Mouse (Mus musculus): Measurements from ENCODE around the gene Mad2l1bp.

The Mad2l1bp gene

DNA sequence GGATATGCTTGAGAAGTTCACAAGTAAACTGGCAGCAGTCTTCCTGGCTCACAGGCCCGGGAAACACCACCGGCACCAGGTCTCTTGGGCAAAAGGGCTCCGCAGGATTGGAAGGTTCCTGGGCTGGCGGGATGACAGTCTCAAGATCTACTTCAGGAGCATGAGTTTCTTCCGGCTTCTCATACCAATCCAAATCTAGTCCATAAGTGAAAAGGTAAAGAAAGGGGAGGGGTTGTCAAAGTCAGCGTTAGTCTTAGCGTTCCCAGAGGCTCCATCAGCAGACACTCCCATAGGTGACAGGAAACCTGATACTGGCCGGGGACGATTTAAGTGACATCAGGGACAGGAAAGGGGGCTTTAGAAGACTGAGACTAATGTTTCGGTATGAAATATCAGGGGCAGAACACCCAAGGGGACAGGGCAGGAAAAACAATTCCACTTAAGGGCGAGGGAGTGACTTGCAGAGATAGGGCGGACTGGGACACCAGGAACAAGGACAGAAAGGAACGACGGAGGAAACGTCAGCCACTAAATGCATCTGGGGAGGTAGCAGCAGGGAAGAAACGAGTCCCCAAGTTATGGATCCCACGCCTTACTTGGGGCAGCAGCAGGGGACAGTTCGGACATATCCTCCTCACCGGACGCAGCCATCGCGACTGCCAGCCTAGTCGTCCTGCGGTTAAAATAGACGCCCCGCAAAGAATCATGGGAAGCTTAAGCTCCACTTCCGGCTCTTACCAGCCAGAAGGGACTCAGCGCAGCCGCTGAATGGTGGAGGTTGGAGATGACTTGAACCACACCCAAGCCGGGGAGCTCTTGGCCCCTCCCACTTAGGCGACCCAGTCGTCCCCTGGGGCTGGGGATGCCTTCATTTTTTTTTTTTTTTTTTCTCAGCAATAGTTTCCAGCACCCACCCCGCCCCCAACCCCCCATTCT lies at the start of gene Mad2l1bp:
Mad2l1bp (minus strand) TSS at position 707 of the 936 bp plus-strand sequence.
- DNase-seq, result peak; percentile 87 to 88

GRCm38 (mm10) chr17:46203078-46203477 lies 49.7 kb upstream of the Mad2l1bp start:
- DNase-seq, result no peak

GRCm38 (mm10) chr17:46202421-46203071 lies 49.2 kb upstream of the Mad2l1bp start, which contains the start of the genes Polh and Xpo5:
TSS of gene Polh (minus strand) at chr17:46202645.
TSS of gene Xpo5 (plus strand) at chr17:46202782.
- peak; percentile 95 for DNase-seq

- DNase-seq, result peak in 1 of 2 experiments; percentile 8
Measured at GRCm38 (mm10) chr17:46201151-46201550, 47.8 kb upstream of the Mad2l1bp start.

DNA sequence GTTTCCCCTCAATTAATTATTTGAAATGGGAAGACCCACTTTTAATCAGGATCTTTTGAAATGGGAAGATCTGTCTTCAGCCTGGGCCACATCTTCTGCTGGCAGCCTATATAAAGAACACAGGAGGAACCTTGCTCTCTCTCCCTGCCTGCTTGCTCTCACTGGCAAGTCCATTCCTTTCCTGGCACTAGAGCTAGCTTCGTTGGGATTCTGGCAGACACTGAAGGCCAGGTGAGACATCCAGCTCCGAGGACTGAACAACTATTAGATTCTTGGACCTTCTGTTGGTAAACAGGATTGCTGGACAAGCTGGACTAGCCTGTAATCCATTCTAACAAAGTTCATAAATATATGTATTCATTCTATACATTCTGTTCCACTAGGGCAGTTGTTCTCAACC lies 35.5 kb upstream of the Mad2l1bp start:
- peak in 1 of 2 experiments; percentile 42 for DNase-seq

DNA sequence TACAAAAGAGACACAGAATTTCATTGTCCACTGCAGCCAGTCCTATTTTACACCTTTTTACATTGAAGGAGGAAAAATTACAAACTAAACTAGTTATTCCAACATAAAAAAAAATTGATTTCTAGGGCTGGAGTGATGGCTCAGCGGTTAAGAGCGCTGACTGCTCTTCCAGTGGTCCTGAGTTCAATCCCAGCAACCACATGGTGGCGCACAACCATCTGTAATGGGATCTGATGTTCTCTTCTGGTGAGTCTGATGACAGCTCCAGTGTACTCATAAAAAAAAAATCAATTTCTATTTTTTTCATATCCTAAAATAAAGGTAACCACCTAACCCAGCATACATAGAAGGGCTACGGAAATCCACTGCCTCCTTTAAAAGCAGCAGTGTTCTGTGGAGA lies 28.9 kb upstream of the Mad2l1bp start:
- no peak for DNase-seq

DNA sequence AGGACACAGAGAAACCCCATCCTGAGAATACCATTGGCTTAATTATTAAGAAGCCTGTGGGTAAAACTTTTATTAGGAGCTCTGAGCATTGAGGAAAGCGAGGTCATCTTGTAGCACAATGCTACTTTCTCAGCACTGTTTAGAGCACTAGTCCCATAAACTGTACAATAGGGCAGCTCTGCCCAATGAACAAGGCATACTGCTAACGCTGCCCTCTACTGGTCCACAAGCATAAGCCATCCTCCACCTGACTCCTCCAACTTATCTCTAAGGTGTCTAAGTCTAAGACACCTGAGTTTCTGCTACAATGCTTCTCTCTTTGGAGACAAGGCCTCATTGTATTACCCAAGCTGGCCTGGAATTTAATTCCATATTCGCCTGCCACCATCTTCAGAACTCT lies 17.2 kb upstream of the Mad2l1bp start:
- DNase-seq, result peak; percentile 46 to 57

DNA sequence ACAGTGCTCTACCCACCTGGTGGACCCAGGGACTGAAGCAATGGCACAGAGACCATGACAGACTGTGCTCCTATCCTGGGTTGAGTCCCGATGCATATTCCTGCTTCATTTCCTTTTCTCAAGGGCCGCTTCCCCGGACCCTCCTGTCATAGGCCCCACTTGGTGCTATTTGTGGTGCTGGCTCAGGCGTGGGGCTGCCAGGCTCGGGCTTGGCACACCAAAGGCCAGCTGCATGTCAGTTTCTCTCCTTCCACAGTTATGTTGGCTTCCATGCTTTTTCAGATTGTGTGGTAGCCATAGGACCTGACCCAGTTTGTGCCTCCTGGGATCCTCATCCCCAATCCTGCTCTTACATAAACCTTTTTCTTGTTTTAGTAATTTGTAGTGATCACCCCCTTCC lies 15.4 kb upstream of the Mad2l1bp start:
- no peak for DNase-seq

DNA sequence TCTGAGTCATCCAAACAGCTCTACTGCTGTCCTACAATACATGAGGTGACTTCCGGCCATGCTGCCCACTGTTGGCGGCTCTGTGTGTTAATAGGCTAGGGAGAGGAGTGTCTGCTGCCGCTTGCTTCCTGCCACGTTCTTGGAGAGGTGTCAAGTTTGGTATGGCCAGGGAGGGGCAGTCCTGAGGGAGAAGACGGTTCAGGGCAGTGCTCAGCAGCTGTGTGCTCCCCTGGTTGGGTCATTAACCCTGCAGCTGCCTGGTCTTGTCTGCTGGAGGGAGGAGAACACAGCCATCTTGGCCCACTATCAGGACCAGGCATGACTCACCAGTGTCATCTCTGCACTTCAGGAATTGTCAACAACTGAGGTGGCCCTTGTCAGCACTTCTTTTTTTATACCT lies 15.0 kb upstream of the Mad2l1bp start:
- DNase-seq, result no peak

GRCm38 (mm10) chr17:46167014-46167413 lies 13.7 kb upstream of the Mad2l1bp start:
- DNase-seq, result peak in 1 of 2 experiments; percentile 57

DNA sequence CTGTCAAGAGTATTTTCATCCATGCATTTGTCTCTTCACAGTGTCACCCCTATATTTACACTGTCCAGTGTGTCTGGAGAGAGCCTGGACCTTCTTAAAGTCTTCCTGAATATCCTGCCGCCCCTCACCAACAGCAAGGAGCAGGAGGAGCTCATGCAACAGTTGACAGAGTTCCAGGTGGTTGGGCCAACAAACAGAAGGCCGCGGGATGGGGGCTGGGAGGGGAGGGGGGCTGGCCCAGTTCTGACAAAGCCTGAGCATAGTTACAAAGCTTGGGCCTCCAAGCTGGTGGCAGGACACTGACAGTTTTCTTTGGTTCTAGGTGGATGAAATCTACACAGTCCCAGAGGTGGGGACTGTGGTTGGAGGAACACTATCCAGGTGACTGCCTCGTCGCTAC lies 12.9 kb upstream of the Mad2l1bp start:
- DNase-seq, result peak; percentile 54 to 70

GRCm38 (mm10) chr17:46165460-46165859 lies 12.1 kb upstream of the Mad2l1bp start:
- DNase-seq, result no peak

DNA sequence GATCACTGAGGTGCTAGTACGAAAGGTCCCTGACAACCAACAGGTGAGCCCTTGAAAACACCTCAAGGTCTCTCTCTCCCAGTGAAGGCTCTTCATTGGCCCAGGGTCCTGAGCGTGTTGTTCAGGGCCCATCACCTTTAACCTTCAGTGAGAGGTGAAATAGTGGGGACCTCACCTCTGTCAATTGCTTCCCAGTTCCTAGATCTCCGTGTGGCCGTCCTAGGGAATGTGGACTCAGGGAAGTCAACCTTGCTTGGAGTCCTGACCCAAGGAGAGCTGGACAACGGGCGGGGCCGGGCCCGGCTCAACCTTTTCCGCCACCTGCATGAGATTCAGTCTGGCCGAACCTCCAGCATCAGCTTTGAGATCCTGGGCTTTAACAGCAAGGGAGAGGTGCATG lies 11.4 kb upstream of the Mad2l1bp start:
- DNase-seq, result no peak

DNA sequence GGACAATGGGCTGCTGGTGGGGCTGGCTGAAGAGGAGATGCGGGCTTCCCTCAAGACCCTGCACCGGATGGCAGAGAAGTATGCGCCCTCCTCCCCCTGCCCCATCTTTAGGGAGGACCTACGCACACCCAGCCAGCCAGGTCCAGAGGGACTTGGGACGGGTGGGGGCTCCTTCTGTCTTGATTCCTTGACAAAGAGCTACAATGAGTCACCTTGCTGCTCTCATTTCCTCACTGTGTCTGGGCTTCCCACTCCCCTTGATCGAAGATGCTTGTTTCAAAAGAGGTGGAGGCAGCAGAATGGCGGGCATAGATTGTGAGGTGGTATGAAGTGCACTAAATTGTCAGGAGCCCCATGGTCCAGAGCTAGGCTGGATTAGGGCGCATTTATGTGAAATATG lies 10.9 kb upstream of the Mad2l1bp start:
- DNase-seq, result no peak

GRCm38 (mm10) chr17:46162951-46163421 lies 9.6 kb upstream of the Mad2l1bp start:
- DNase-seq, result peak; percentile 50 to 61

- no peak for DNase-seq
Measured at GRCm38 (mm10) chr17:46162551-46162950, 9.2 kb upstream of the Mad2l1bp start.

GRCm38 (mm10) chr17:46161710-46162109 lies 8.4 kb upstream of the Mad2l1bp start:
- no peak for DNase-seq

- DNase-seq, result no peak
Measured at GRCm38 (mm10) chr17:46161179-46161578, 7.8 kb upstream of the Mad2l1bp start.

DNA sequence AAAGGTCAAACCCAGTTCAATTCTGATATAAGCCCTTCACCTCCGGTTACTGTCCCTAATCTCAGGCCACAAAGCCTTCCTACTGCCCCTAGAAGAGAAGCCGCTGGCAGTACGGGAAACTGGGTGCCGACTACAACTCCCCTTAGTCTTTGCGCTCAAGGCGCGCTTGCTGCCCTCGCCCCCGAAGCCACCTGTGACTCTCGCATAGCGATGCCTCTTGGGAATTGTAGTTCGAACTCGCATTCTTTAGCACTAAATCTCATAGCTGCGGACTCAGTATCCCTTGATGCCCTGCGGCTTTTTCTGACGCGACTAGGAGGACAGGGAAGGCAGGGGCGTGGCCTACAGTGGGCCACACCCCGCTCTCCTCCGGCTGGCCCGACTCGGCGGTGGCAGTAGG lies 7.3 kb upstream of the Mad2l1bp start, which contains the start of gene Gtpbp2:
Gtpbp2 (plus strand) TSS at position 347 of the 400 bp plus-strand sequence.
- peak; percentile 96 to 98 for DNase-seq

- DNase-seq, result peak; percentile 83 to 87
Measured at GRCm38 (mm10) chr17:46160090-46160662, 6.8 kb upstream of the Mad2l1bp start.

DNA sequence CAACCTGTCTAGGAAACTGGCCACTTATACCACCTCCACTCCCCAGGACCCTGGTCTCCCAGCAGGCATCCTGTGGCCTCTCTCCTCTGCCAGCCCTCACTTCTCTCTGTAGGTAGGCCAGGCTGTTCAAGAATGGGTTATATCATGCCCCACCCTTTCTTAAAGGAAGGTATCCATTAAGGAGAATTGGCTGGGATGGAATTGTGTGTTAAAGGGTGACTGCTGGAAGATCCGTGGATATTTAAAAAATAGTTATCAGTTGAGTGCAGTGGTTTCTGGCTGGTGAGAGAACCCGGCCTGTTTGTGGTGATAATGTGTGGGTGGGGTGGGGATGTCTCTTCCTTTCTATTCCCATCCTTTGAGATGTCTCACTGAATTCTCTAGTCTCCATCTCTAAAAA lies 5.9 kb upstream of the Mad2l1bp start:
- DNase-seq, result no peak

DNA sequence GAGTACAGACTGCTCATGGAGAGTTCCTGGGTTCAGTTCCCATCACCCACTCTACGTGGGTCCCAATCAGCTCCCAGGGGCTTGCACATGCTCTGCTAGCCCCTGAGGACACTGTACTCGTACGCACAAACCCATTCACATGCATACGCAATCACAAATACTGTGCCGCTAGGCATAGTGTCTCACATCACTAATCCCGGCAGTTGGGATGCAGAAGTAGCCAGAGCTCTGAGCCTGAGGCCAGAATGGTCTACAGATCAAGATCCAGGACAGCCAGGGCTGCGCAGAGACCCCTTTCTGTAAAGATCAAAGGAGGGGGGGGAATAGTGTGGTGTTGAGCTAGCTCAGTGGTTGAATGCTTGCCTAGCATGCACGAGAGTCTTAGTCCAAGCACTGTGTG lies 3.8 kb upstream of the Mad2l1bp start:
- no peak for DNase-seq

DNA sequence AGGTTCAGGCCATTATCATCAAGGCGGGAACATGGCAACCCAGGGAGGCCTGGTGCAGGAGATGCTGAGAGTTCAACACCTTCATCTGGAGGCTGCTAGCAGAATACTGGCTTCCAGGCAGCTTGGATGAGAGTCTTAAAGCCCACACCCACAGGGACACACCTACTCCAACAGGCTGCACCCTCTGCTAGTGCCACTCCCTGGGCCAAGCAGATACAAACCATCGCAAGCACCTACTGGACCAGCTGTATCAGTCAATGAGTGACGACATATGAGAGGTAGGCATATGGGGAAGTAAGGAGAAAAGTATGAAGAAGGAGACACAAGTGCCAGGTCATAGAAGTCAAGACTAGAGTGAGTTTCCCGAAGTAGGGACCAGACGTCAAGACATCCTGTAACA lies 3.3 kb upstream of the Mad2l1bp start:
- DNase-seq, result no peak
